Mouse (Mus musculus): ENCODE results near the gene Fam168b.

Fam168b gene

GRCm38 (mm10) chr1:34852116-34852878 lies 9.4 kb upstream of the Fam168b start:
- in situ Hi-C loops (cut with MboI, MseI), result loop anchor here (10.0 kb wide), 1 partner anchor 367 kb away; no protein-coding TSS in a partner anchor

GRCm38 (mm10) chr1:34851562-34851961 lies 8.7 kb upstream of the Fam168b start:
- in situ Hi-C loops (cut with MboI, MseI), result loop anchor here (10.0 kb wide), 1 partner anchor 367 kb away; no protein-coding TSS in a partner anchor

- in situ Hi-C loops (cut with MboI, MseI), result loop anchor here (10.0 kb wide), 1 partner anchor 366 kb away; no protein-coding TSS in a partner anchor
Measured at GRCm38 (mm10) chr1:34850343-34851136, 7.7 kb upstream of the Fam168b start.

GRCm38 (mm10) chr1:34849745-34850342 lies 7.0 kb upstream of the Fam168b start, which contains the start of gene Plekhb2:
Gene Plekhb2 (plus strand): TSS chr1:34849976.
- in situ Hi-C loops (cut with MboI, MseI), result loop anchor here (10.0 kb wide), 1 partner anchor 365 kb away; no protein-coding TSS in a partner anchor

- in situ Hi-C loops (cut with MboI, MseI), result no loop called here
Measured at GRCm38 (mm10) chr1:34847070-34847469, 4.2 kb upstream of the Fam168b start.

GRCm38 (mm10) chr1:34842389-34842861 lies 440 bp downstream of the Fam168b start:
- in situ Hi-C loops (cut with MboI, MseI), result no loop called here

- in situ Hi-C loops (cut with MboI, MseI), result no loop called here
Measured at GRCm38 (mm10) chr1:34841709-34842388, 1.0 kb downstream of the Fam168b start.

GRCm38 (mm10) chr1:34839241-34839640 lies 3.6 kb downstream of the Fam168b start:
- in situ Hi-C loops (cut with MboI, MseI), result no loop called here

GRCm38 (mm10) chr1:34837951-34838689 lies 4.7 kb downstream of the Fam168b start:
- in situ Hi-C loops (cut with MboI, MseI), result no loop called here

- in situ Hi-C loops (cut with MboI, MseI), result no loop called here
Measured at GRCm38 (mm10) chr1:34834904-34835303, 8.0 kb downstream of the Fam168b start.

GRCm38 (mm10) chr1:34831381-34831780 lies 11.5 kb downstream of the Fam168b start:
- in situ Hi-C loops (cut with MboI, MseI), result no loop called here

GRCm38 (mm10) chr1:34830934-34831333 lies 11.9 kb downstream of the Fam168b start:
- in situ Hi-C loops (cut with MboI, MseI), result no loop called here

- in situ Hi-C loops (cut with MboI, MseI), result no loop called here
Measured at GRCm38 (mm10) chr1:34828528-34829294, 14.2 kb downstream of the Fam168b start.

GRCm38 (mm10) chr1:34827900-34828299 lies 15.0 kb downstream of the Fam168b start:
- in situ Hi-C loops (cut with MboI, MseI), result no loop called here

GRCm38 (mm10) chr1:34825909-34826308 lies 17.0 kb downstream of the Fam168b start:
- in situ Hi-C loops (cut with MboI, MseI), result no loop called here

GRCm38 (mm10) chr1:34824208-34824607 lies 18.7 kb downstream of the Fam168b start:
- in situ Hi-C loops (cut with MboI, MseI), result no loop called here

- in situ Hi-C loops (cut with MboI, MseI), result no loop called here
Measured at GRCm38 (mm10) chr1:34823353-34823752, 19.5 kb downstream of the Fam168b start.

- in situ Hi-C loops (cut with MboI, MseI), result no loop called here
Measured at GRCm38 (mm10) chr1:34822746-34823145, 20.1 kb downstream of the Fam168b start.

GRCm38 (mm10) chr1:34822003-34822402 lies 20.9 kb downstream of the Fam168b start:
- in situ Hi-C loops (cut with MboI, MseI), result no loop called here

GRCm38 (mm10) chr1:34821411-34821810 lies 21.5 kb downstream of the Fam168b start:
- in situ Hi-C loops (cut with MboI, MseI), result no loop called here
